Mouse (Mus musculus) thymus, adult 2 months (tissue): ENCODE measurements around the gene Olfr524.

Experiments
- CTCF ChIP-seq: fragments of 200-500 bp; IDR thresholded peaks from 2 replicates; pipeline ENCODE4 v1.5.1; 2012; ENCODE audit warnings: mild to moderate bottlenecking, control low read depth, low read length, moderate library complexity, borderline replicate concordance; ENCODE audit not compliant: control insufficient read depth, poor library complexity, insufficient read depth; ENCODE audit errors: extremely low read depth
- POLR2A ChIP-seq: fragments of 200-500 bp; IDR thresholded peaks from 2 replicates; pipeline ENCODE4 v1.6.1; 2012; ENCODE audit warnings: mild to moderate bottlenecking, low read length, control low read depth, moderate library complexity; ENCODE audit not compliant: control insufficient read depth, poor library complexity, insufficient read depth; ENCODE audit errors: extremely low read depth

DNA sequence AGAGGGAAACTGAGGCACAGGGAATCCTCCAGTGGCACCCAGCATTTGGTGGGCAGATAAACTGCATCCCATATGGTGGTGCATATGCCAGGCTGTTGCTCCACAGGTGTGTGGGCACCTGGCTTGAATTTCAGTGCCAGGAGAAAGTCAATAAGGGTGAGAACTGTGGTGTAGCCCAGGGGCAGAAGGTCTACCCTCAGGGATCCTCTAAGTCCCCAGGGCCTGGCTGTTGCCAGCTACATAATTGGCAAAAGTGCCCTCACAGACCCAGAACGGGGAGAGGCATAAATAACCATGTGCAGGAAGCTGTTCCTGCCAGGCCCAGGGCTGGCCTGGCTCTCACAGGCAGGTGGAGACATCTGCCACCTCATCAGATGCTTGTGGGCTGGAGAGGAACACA is 32.8 kb downstream of the Olfr524 start, which contains the start of gene Olfr523:
- TF ChIP-seq POLR2A (no peak), CTCF (no peak)
